Mouse (Mus musculus): ENCODE data around the gene Zdhhc1. TPM values are rescaled to one million over a fixed set of nuclear protein-coding genes. Genes with fewer than 3 reads are reported as not detected.

The Zdhhc1 gene
- polyA plus RNA-seq (2015; fragmentation: Nextera tagmentation; extraction: Ambion mirVana), result 6.8 and 10.3 TPM in 2 replicates

DNA sequence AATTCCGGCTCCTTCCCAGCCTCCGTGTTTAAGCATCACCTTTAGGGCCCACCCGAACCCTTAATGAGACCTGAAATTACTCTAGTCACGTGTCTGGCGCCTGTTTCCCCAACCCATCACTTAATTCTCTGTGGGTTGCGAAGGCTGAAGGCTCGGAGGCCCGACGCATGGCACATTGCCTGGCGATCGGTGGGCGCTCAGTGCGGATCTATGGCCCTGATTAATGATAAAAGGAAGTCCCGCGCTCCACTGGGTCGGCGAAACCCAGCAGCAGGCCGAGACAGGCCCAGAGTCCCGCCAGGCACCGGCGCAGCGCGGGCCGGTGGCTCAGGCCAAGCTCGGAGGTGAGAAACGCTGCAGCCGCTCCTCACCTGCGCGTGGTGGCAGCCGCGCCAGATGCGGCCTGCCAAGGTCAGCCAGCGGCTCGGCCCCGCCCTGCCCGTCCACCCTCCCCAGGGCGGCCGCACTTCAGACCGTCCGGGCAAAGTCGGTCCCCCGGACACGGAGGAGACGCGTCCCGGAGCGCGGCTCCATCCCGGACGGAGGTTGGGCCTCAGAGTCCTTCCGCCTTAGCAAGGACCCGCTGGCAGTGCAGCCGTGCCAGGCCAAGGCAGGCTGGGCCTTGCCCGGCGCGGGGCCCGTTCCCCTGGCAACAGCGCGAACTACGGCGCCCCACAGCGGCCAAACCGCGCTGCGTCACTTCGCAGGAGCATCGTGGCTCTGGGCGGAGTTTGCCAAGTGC lies at the start of gene Zdhhc1:
Gene Zdhhc1, minus strand, starts transcription at position 464 of the 742 bp plus-strand sequence.

DNA sequence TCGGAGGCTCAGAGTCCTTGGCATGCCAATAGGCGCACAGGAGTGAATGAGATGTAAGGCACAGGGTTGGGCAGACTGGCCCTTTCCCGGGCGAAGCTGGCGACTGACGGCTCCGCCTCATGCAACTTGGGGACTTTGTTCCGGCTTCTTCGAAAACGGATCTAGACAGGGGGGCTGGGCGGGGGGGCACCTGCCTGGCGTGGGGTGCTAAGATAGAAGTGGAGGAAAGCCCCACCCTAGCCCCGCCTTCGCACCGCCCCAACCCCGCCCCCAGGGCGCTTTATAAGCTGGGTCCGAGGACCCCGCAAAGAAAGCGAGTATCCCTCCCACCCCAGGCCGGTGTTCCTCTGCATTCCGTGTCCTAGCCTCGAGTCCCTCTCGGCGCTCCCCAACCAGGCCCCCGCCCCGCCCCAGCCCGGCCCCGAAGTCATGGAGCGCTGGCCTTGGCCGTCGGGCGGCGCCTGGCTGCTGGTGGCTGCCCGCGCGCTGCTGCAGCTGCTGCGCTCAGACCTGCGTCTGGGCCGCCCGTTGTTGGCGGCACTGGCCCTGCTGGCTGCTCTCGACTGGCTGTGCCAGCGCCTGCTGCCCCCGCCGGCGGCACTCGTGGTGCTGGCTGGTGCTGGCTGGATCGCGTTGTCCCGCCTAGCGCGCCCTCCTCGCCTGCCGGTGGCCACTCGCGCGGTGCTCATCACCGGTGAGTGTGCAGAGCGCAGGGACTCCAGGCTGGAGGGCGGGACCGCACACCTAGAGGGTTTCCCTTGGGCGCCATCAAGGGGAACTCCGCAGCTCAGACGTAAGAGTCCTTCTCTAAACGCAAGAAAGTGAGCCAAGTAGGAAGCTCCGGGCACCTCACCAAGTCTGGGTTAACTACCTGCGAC lies 22.0 kb upstream of the Zdhhc1 start, which contains the start of gene Hsd11b2:
Gene Hsd11b2, plus strand, starts transcription at position 320 of the 878 bp plus-strand sequence.

GRCm38 (mm10) chr8:105471314-105472015 lies 25.2 kb downstream of the Zdhhc1 start, which contains the start of gene Tppp3:
Gene Tppp3 (minus strand): TSS chr8:105471526.

Other genes starting within 250 kb of the Zdhhc1 start
- 10.5 and 11.8 TPM in 2 replicates for gene B3gnt9, start 241.7 kb downstream of the Zdhhc1 start, polyA plus RNA-seq (2015; fragmentation: Nextera tagmentation; extraction: Ambion mirVana)
- gene Tradd, start 232.3 kb downstream of the Zdhhc1 start, polyA plus RNA-seq (2015; fragmentation: Nextera tagmentation; extraction: Ambion mirVana), result 22.9 and 26.6 TPM in 2 replicates
- gene Fbxl8, start 232.3 kb downstream of the Zdhhc1 start, polyA plus RNA-seq (2015; fragmentation: Nextera tagmentation; extraction: Ambion mirVana), result 2.6 and 3.6 TPM in 2 replicates
- gene Hsf4, start 227.1 kb downstream of the Zdhhc1 start, polyA plus RNA-seq (2015; fragmentation: Nextera tagmentation; extraction: Ambion mirVana), result 0.12 and 0.21 TPM in 2 replicates
- gene Nol3, start 220.8 kb downstream of the Zdhhc1 start, polyA plus RNA-seq (2015; fragmentation: Nextera tagmentation; extraction: Ambion mirVana), result 0.14 and 0.45 TPM in 2 replicates
- 1.3 and 1.7 TPM in 2 replicates for gene 4931428F04Rik, start 207.0 kb downstream of the Zdhhc1 start, polyA plus RNA-seq (2015; fragmentation: Nextera tagmentation; extraction: Ambion mirVana)
- 15.2 and 18.2 TPM in 2 replicates for gene Exoc3l, start 200.8 kb downstream of the Zdhhc1 start, polyA plus RNA-seq (2015; fragmentation: Nextera tagmentation; extraction: Ambion mirVana)
- gene E2f4, start 199.2 kb downstream of the Zdhhc1 start, polyA plus RNA-seq (2015; fragmentation: Nextera tagmentation; extraction: Ambion mirVana), result 152 and 167 TPM in 2 replicates
- gene Elmo3, start 191.3 kb downstream of the Zdhhc1 start, polyA plus RNA-seq (2015; fragmentation: Nextera tagmentation; extraction: Ambion mirVana), result 2.6 and 3.1 TPM in 2 replicates
- gene Lrrc29, start 170.6 kb downstream of the Zdhhc1 start, polyA plus RNA-seq (2015; fragmentation: Nextera tagmentation; extraction: Ambion mirVana), result 11.9 and 15.2 TPM in 2 replicates
- gene Tmem208, start 170.5 kb downstream of the Zdhhc1 start, polyA plus RNA-seq (2015; fragmentation: Nextera tagmentation; extraction: Ambion mirVana), result 125 and 129 TPM in 2 replicates
- 4.2 and 4.6 TPM in 2 replicates for gene Fhod1, start 148.9 kb downstream of the Zdhhc1 start, polyA plus RNA-seq (2015; fragmentation: Nextera tagmentation; extraction: Ambion mirVana)
- 0.69 and 0.89 TPM in 2 replicates for gene Slc9a5, start 148.1 kb downstream of the Zdhhc1 start, polyA plus RNA-seq (2015; fragmentation: Nextera tagmentation; extraction: Ambion mirVana)
- gene Plekhg4, start 123.6 kb downstream of the Zdhhc1 start, polyA plus RNA-seq (2015; fragmentation: Nextera tagmentation; extraction: Ambion mirVana), result 0.11 and 0.12 TPM in 2 replicates
- gene Kctd19, start 83.4 kb downstream of the Zdhhc1 start, polyA plus RNA-seq (2015; fragmentation: Nextera tagmentation; extraction: Ambion mirVana), result 0.15 TPM in 1 of 2 replicates, not detected in the other
- gene Lrrc36, start 83.3 kb downstream of the Zdhhc1 start, polyA plus RNA-seq (2015; fragmentation: Nextera tagmentation; extraction: Ambion mirVana), result 0.25 and 0.44 TPM in 2 replicates
- 6.6 and 9.6 TPM in 2 replicates for gene Tppp3, start 25.4 kb downstream of the Zdhhc1 start, polyA plus RNA-seq (2015; fragmentation: Nextera tagmentation; extraction: Ambion mirVana)
- gene Hsd11b2, start 21.9 kb upstream of the Zdhhc1 start, polyA plus RNA-seq (2015; fragmentation: Nextera tagmentation; extraction: Ambion mirVana), result 1.1 and 2.4 TPM in 2 replicates
- 63.4 and 73.0 TPM in 2 replicates for gene Atp6v0d1, start 69.1 kb upstream of the Zdhhc1 start, polyA plus RNA-seq (2015; fragmentation: Nextera tagmentation; extraction: Ambion mirVana)
- 11.4 and 14.0 TPM in 2 replicates for gene Ripor1, start 108.4 kb upstream of the Zdhhc1 start, polyA plus RNA-seq (2015; fragmentation: Nextera tagmentation; extraction: Ambion mirVana)
- 95.3 and 95.7 TPM in 2 replicates for gene Ctcf, start 139.7 kb upstream of the Zdhhc1 start, polyA plus RNA-seq (2015; fragmentation: Nextera tagmentation; extraction: Ambion mirVana)
- 0.34 TPM in 1 of 2 replicates, not detected in the other for gene Agrp, start 140.5 kb upstream of the Zdhhc1 start, polyA plus RNA-seq (2015; fragmentation: Nextera tagmentation; extraction: Ambion mirVana)
- gene Carmil2, start 189.4 kb upstream of the Zdhhc1 start, polyA plus RNA-seq (2015; fragmentation: Nextera tagmentation; extraction: Ambion mirVana), result 1.6 and 2.0 TPM in 2 replicates
- 37.3 and 37.4 TPM in 2 replicates for gene Acd, start 204.2 kb upstream of the Zdhhc1 start, polyA plus RNA-seq (2015; fragmentation: Nextera tagmentation; extraction: Ambion mirVana)
- gene Pard6a, start 204.2 kb upstream of the Zdhhc1 start, polyA plus RNA-seq (2015; fragmentation: Nextera tagmentation; extraction: Ambion mirVana), result 10.8 and 12.9 TPM in 2 replicates
- not detected in 2 replicates for gene 4933405L10Rik, start 210.8 kb upstream of the Zdhhc1 start, polyA plus RNA-seq (2015; fragmentation: Nextera tagmentation; extraction: Ambion mirVana)
- 8.8 and 9.2 TPM in 2 replicates for gene Enkd1, start 211.3 kb upstream of the Zdhhc1 start, polyA plus RNA-seq (2015; fragmentation: Nextera tagmentation; extraction: Ambion mirVana)